Mouse (Mus musculus) Muller cell, postnatal 12 days (primary cell): ENCODE data around the gene Zfp385a.
A peak's percentile ranks its signal among the peaks of the same experiment; 100 is the strongest.

Experiments used
- DNase-seq: peaks from one replicate; pipeline ENCODE4 v3.0.0-alpha.2; 2015; ENCODE audit errors: inconsistent ontology term

Gene Zfp385a

DNA sequence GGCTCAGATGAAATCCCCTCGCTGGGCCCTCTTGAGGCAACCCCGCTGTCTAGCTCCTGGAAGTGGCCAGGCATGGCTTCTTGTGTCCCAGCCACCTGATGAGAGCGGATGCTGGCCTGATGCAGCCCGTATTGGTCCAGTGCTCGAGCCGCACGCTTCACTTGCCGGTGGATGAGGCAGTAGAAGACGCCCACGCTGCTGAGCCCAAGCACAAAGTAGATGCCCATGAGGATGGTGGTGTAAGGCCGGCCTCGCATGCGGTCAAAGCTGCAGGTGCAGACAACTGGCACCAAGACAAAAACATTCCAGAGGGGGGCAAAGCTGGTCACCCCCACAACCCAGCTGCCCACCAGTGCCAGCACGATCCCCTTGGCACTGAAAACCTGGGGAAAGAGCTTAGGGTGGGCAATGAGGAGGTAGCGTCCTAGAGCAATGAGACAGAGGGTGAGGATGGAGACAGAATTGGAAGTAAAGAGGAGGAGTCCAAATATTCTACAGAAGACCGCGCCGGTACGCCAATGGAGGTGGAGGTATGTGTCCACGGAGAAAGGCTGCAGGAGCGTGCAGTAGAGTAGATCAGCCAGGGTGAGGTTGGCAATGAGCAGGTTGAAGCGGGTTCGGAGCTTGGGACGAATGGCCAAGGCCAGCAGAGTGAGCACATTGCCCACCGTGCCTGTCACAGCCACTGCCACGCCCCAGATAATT, 30.9 kb downstream of the Zfp385a start:
- no peak for DNase-seq

DNA sequence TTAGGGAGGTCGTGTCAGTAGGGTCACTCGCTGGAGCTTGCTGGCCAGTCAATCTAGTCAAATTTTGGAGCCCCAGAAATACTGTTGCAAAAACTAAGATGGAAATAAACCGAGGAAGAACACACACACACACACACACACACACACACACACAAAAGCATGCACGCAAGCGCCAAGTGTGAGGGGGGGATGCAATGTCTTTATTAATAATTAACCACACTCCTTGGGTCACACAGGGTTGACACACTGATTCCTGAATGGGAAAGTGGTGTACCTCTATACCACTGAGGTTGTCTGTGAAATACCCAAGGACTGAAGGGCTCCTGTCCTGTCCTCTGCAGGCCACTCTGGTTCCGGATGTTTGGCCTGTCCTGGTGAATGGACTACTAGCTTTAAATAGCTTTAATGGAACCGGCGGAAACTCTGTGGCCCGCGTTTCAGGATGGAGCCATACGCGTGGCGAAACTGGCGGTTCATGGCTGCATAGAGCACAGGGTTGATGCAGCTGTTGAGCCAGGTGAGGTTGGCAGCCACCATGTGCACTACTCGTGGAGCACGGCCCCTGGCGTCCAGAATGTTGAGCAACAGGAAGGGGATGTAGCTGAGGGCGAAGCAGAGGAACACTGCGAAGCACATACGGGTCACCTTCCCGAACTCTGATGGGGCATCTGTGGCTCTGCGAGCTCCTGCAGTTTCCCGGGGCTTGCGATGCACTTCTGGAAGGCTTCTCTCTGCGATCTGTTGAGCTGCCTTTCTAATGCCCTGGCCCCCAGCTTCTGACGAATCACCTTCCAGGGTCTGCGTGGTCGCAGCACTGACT, 31.6 kb downstream of the Zfp385a start:
- DNase-seq = no peak

GRCm38 (mm10) chr15:103307125-103307524, 32.8 kb downstream of the Zfp385a start:
- DNase-seq = peak; percentile 85

DNA sequence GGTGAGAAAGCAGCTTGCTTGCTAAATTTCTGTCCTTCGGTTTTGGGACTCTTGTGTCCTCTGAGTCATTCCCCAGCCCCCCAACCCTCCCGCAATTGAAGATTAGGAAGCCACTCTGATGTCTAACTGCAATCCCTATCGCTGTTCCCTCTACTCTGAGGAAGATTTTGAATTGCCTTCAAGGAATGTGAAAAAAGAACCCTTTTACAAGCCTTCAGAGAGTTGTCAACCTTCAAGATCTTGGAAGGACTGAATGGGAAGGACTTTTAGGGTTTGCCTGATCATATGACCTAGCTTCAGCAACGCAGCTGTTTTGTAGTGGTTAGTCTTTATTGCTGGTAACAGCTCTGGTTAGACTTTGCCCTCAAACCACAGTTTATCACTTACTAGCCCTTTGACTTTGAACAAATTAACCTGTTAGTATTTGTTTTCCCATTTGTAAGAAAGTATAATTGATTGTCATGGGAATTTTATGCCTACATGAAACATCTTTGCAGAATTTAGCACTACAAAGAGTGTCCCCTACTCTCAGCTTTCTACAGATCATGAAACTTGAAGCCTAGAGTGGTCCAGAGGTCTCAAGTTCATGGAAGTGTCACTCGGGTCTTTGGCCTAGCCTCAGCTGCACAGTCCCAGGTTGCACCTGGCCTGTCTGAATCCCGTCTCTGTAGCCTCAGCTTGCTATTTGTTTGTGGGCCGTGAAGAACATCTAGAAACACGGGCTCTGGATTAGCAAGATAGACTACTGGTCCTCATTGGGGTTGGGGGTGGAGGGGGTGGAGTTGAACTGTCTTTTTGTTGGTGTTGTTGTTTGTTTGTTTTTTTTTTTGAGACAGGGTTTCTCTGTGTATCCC, 33.9 kb downstream of the Zfp385a start:
- no peak for DNase-seq

- DNase-seq = peak; percentile 96
Measured at GRCm38 (mm10) chr15:103305070-103305678, 34.7 kb downstream of the Zfp385a start.

DNA sequence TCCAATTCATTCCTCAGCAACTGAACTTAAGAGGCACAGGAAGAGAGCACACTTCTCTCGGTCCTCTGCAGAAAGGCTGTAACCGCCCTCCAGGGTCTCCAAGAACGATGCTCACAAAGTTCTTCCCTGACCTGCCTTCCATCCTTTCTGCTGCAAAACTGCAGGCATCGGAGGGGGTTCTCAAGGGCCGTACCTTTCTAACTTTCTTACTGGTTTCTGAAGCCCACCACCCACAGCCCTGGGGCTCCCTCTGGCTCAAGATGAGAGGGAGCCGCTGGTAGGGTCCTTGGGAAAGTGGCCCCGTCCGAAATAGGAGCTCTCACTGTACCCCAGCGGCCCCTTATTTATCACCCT, 35.3 kb downstream of the Zfp385a start:
- DNase-seq = no peak

- DNase-seq = no peak
Measured at GRCm38 (mm10) chr15:103303916-103304615, 35.8 kb downstream of the Zfp385a start.

GRCm38 (mm10) chr15:103302341-103303021, 37.4 kb downstream of the Zfp385a start:
- DNase-seq = no peak

GRCm38 (mm10) chr15:103301547-103302340, 38.1 kb downstream of the Zfp385a start:
- no peak for DNase-seq

DNA sequence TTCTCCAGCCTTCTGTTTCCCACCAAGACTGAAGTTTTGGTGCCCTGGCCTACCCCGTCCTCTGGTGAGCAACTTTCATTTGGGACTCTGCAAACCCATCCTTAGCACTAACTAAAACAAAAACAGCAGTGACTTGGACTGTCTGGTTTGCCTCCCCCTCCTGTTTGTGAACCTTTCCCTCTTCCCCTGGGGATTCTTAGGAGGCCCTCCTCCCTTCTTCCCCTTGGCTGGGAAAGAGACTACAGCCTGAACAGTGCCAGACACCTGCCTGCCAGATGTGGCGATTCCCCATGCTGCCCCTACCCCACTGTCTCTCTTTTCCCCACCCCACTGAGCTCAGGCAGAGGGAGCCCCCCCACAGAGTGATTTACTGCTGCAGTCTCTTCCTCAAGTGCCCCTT, 38.8 kb downstream of the Zfp385a start:
- no peak for DNase-seq

DNA sequence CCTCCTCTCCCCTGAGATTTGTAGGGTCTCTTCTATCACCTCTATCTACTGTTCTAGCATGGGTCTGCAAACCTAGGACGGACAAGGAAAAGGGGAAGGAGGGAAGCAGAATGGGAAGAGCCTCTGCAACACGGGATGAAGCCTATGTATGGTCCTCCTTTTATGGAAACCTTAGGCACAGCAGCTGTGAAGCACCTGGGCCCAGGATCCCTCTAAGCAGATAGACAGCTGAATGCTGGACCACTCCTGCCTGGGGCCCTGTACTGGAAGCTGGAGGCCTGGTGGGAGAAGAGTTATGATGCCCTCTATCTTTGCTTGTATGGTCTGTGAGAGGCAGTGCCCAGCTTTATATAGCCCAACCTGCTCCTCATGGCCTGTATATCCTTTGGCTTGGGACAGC, 39.3 kb downstream of the Zfp385a start:
- no peak for DNase-seq

- no peak for DNase-seq
Measured at GRCm38 (mm10) chr15:103300067-103300471, 39.8 kb downstream of the Zfp385a start.

- DNase-seq = no peak
Measured at GRCm38 (mm10) chr15:103299644-103300043, 40.2 kb downstream of the Zfp385a start.

GRCm38 (mm10) chr15:103298861-103299616, 40.9 kb downstream of the Zfp385a start:
- no peak for DNase-seq

- no peak for DNase-seq
Measured at GRCm38 (mm10) chr15:103298026-103298425, 41.9 kb downstream of the Zfp385a start.

DNA sequence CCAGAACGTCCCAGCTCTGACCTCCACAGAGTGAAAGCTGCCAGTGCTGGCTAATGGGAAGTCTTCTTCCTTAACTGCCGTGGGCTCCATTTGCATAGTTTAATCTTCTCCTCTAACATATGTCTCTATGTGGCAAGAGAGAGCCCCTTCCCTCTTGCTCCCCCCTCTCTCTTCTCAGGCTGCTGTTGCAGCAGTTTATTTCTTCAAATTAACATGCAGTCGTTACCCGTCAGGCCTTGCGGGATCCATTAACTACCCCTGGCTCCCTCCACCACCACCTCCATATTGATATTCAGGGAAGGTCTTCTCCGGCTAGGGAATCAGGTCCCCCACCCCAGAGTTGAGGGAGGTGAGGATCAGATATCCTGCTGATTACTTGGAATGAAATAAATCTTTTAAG, 42.6 kb downstream of the Zfp385a start:
- DNase-seq = no peak

GRCm38 (mm10) chr15:103295851-103296250, 44.0 kb downstream of the Zfp385a start:
- DNase-seq = no peak

GRCm38 (mm10) chr15:103294649-103295048, 45.2 kb downstream of the Zfp385a start:
- no peak for DNase-seq

GRCm38 (mm10) chr15:103293375-103293774, 46.5 kb downstream of the Zfp385a start:
- DNase-seq = no peak
